Mouse (Mus musculus) hindbrain, embryonic 15.5 days (tissue): ENCODE data around the gene Ces1h. TPM values are rescaled to one million over a fixed set of nuclear protein-coding genes. Genes with fewer than 3 reads are reported as not detected.

Source experiments
- ATAC-seq: fragments of 200-750 bp; cut with Nextera tagmentation; 2 replicates; pipeline ENCODE4 v1.8.0; 2017; ENCODE audit warnings: low read depth, moderate number of reproducible peaks, moderate TSS enrichment; ENCODE audit not compliant: low FRiP score
- H3K27ac ChIP-seq: fragments of 300-500 bp; sonication (generic); replicated peaks from 2 replicates; pipeline ENCODE4 v1.5.1; 2015; ENCODE audit warnings: mild to moderate bottlenecking, inconsistent platforms
- H3K27me3 ChIP-seq: fragments of 300-500 bp; sonication (generic); 2 replicates; pipeline ENCODE4 v1.6.1; 2015; ENCODE audit warnings: control low read depth, inconsistent platforms
- H3K36me3 ChIP-seq: fragments of 300-500 bp; sonication (generic); 2 replicates; pipeline ENCODE4 v1.6.1; 2015; ENCODE audit warnings: control low read depth, inconsistent platforms
- H3K4me1 ChIP-seq: fragments of 300-500 bp; sonication (generic); replicated peaks from 2 replicates; pipeline ENCODE4 v1.6.1; 2015; ENCODE audit warnings: control low read depth, inconsistent platforms
- H3K4me2 ChIP-seq: fragments of 300-500 bp; sonication (generic); 2 replicates; pipeline ENCODE4 v1.6.1; 2015; ENCODE audit warnings: moderate library complexity, mild to moderate bottlenecking, inconsistent platforms
- H3K4me3 ChIP-seq: fragments of 300-500 bp; sonication (generic); 2 replicates; pipeline ENCODE4 v1.5.1; 2015; ENCODE audit warnings: mild to moderate bottlenecking, inconsistent platforms
- H3K9ac ChIP-seq: fragments of 300-500 bp; sonication (generic); 2 replicates; pipeline ENCODE4 v1.6.1; 2015; ENCODE audit warnings: inconsistent platforms
- H3K9me3 ChIP-seq: fragments of 300-500 bp; sonication (generic); 2 replicates; pipeline ENCODE4 v1.6.1; 2016; ENCODE audit warnings: control low read depth, inconsistent platforms
- WGBS: fragments of 180-500 bp; shearing (Covaris S2); methylation state at CpG from one replicate; pipeline ENCODE4 v1.1.7; 2015; 5-methylcytosine and 5-hydroxymethylcytosine counted together
- polyA plus RNA-seq: library from polyadenylated mRNA; unstranded; fragments of >200 nt; fragmentation: Nextera tagmentation; extraction: Ambion mirVana; gene quantifications from 2 replicates; pipeline ENCODE4 v1.2.1, GENCODE M21; 2015

Ces1h gene
- polyA plus RNA-seq, 1 experiment from 2014 or later = not detected

DNA sequence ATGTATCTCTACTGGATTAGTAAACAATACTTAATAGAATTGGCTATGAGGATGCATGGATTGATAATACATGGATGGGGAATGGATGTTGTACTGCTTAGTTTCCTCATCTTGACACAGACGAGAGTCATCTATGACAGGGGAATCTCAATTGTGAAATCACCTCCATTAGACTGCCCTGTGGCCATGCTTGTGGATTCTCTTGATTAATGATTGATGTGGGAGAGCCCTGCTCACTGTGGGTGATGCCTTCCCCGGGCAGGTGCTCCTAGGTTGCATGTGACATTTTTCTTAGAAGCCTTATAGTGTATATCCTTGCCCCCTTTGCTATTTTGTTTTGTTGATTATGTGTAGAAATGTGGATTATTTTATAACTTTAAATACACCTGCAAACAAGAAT, 54.4 kb downstream of the Ces1h start:
- Histone ChIP-seq H3K27me3 (no peaks in the 10 kb centered on the region), H3K4me2 (no peak overlapping the region), H3K4me3 (no peak overlapping the region), H3K9me3 (no peaks in the 10 kb centered on the region), H3K36me3 (no peaks in the 10 kb centered on the region), H3K9ac (no peak overlapping the region), H3K4me1 (no peaks in the 10 kb centered on the region), H3K27ac (no peak overlapping the region)
- no peak for ATAC-seq
- WGBS = 81% methylated on average over 2 of the region's 2 CpGs

- Histone ChIP-seq H3K9ac (no peak overlapping the region), H3K4me1 (no peaks in the 10 kb centered on the region), H3K4me3 (no peak overlapping the region), H3K4me2 (no peak overlapping the region), H3K27ac (no peak overlapping the region), H3K27me3 (no peaks in the 10 kb centered on the region), H3K9me3 (no peaks in the 10 kb centered on the region), H3K36me3 (no peaks in the 10 kb centered on the region)
- no peak for ATAC-seq
- 94% methylated on average over 2 of the region's 2 CpGs for WGBS
These were observed 62.5 kb downstream of the Ces1h start for GRCm38 (mm10) chr8:93317031-93317430.

GRCm38 (mm10) chr8:93315557-93315956, 64.0 kb downstream of the Ces1h start:
- no peak overlapping the region for H3K9ac ChIP-seq
- no peak for ATAC-seq
- no peaks in the 10 kb centered on the region for H3K4me1 ChIP-seq
- 90% methylated on average over 2 of the region's 2 CpGs for whole genome bisulfite sequencing
- no peak overlapping the region for H3K4me2 ChIP-seq
- no peaks in the 10 kb centered on the region for H3K36me3 ChIP-seq
- H3K4me3 ChIP-seq = no peak overlapping the region
- no peak overlapping the region for H3K27ac ChIP-seq
- H3K9me3 ChIP-seq = no peaks in the 10 kb centered on the region
- H3K27me3 ChIP-seq = no peaks in the 10 kb centered on the region

Other genes starting within 250 kb of the Ces1h start
- not detected in 2 replicates for gene Ces1c, start 248.4 kb downstream of the Ces1h start, polyA plus RNA-seq
- 0.10 and 0.17 TPM in 2 replicates for gene Ces1d, start 181.9 kb downstream of the Ces1h start, polyA plus RNA-seq
- gene Ces1e, start 150.1 kb downstream of the Ces1h start, polyA plus RNA-seq = not detected in 2 replicates
- gene Ces1f, start 100.0 kb downstream of the Ces1h start, polyA plus RNA-seq = not detected in 2 replicates
- gene Ces1g, start 42.4 kb downstream of the Ces1h start, polyA plus RNA-seq = not detected in 2 replicates
- 0.49 and 1.3 TPM in 2 replicates for gene Ces5a, start 156.1 kb upstream of the Ces1h start, polyA plus RNA-seq